Mouse (Mus musculus) gastrocnemius, postnatal 36 days (tissue): Measurements from ENCODE around the gene Camk2b. TPM values are rescaled to one million over a fixed set of nuclear protein-coding genes. Genes with fewer than 3 reads are reported as not detected.
A peak's percentile ranks its signal among the peaks of the same experiment; 100 is the strongest.

Experiments
- DNase-seq, 2 experiments: peaks; one replicate each; pipeline ENCODE4 v3.0.0; 2022
- intact Hi-C: fragments of 180-260 bp; cut with DNase I; formaldehyde crosslinking; loops from one replicate; pipeline ENCODE4 v1.15.1; 2025
- total RNA-seq, 2 experiments: library from RNA; stranded (reverse); gene quantifications; 2 replicates each; pipeline ENCODE4 v1.2.3; 2021

The Camk2b gene
- total RNA-seq, 2 experiments from 2014 or later, result 95.5 to 115 TPM

DNA sequence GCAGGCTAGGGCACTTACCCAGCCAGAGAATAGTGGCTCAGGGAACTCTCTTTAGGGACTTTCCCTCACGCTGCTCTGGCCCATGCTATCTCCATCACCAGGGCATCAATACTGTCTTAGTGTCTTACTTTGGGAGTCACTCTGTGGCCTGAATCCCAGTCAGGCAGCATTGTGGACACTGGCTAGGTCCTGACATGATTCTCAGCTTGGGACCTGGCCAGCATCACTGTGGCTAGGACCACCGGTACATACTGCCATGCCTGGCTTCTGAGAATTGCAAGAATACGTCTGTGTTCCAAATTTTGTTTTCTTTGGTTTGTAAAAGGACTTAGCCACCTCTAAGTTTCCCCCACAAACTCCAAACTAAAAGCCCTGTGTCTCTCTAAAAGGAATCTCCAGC lies 71.3 kb downstream of the Camk2b start:
- intact Hi-C loops, result loop anchor here (5.0 kb wide), 1 partner anchor 267 kb away; no protein-coding TSS in a partner anchor
- no peak for DNase-seq

DNA sequence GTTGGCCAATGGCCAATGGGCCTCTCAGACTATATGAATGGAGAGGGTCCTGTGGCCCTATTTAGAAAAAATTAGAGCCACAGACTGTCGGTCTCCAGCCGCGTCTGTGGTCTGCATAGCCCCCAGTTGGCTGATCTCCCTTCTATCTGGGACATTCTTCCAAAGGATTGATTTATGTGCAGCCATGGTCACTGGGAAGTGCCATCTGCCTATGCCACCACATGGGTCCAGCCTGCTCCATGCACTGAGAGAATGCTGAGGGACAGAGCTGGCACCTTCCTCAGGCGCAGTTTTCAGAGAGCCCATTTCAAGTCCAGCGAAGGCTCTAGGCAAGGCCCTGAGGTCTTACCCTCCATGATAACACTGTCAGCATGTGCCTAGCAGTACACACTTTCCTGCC lies 72.0 kb downstream of the Camk2b start:
- DNase-seq, result no peak
- intact Hi-C loops, result loop anchor here (5.0 kb wide), 1 partner anchor 268 kb away; no protein-coding TSS in a partner anchor

DNA sequence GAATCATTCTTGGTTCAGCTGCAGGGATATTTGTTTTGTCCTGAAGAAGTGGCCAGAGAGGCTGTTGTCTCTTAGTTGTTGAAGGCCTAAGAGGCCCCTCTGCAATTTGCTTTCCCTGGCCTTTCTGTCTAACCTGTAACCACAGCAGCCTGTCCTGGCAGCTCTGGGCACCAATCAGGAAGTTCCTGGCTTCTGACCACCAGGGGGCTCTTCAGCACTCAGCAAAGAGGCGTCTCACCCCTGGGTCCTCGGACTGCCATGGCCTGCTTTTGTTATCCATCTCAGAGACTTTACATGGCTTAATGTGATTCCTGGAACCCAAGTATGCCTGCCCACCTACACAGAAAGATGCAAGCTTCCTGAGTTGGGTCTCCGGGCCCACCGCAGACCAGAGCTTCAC lies 75.3 kb downstream of the Camk2b start:
- no peak for DNase-seq
- intact Hi-C loops, result loop anchor here (5.0 kb wide), 1 partner anchor 271 kb away; no protein-coding TSS in a partner anchor

DNA sequence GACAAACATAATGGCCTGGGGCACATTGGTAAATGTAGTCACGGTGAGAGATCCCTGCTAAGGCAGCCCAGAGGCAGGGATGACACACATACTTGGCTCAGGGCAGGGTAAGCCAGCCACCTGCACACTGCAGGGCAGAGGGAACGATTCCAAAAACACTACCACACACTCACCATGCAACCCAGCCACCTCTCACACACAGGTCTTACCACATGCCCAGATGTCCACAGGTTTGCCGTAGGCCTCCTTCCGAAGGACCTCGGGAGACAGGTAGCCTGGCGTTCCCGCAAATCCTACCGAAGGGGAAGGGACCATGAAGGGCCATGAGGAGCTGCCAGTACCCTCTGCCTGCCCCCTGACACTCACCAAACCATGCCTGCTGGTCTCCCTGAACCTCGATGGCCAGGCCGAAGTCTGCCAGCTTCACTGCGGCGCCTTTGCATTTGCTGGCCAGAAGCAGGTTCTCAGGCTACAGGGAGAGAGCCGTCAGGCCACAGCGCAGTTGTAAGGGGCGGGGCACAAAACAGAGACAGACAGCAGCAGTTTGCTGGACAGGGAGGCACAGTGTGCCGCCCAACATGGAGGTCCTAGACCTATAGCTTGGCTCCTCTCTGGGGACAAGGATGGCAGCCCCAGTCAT lies 76.1 kb downstream of the Camk2b start:
- intact Hi-C loops, result loop anchor here (5.0 kb wide), 1 partner anchor 272 kb away; no protein-coding TSS in a partner anchor
- DNase-seq, result no peak

DNA sequence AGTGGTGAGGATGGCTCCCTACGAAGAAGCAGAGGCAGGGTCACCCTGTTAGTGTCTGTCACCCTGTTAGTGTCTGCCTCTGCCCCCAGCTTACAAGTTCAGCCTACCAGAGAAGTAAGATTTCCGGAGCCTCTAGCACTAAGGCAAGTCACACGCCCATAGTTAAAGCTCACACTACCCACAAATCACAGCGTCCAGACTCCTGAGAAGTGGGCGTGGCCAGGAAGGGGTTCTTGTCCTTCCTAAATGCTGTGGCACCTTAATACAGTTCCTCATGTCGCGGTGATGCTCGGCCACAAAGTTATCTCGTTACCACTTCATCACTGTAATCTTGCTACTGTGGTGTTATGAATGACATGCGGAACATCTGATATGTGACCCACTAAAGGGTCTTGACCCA lies 78.0 kb downstream of the Camk2b start:
- intact Hi-C loops, result no loop called here
- no peak for DNase-seq

DNA sequence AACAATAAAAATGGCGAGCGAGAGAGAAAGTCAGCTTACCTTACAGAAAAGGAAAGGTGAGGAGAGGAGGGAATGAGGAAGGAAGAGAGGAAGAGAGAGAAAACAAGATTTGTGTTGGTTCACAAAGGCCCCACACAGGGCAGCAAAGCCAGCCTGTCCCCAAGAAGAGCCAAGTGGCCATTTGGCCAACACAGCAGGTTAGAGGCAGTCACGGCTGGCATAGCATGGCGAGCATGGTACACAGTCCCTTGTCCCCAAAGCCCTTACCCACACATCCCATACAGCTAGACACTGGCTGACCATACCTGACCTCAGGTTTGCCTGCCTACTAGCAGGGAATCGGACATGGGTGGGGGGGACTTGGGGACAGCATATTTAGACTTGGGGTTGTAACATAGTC lies 82.5 kb downstream of the Camk2b start:
- intact Hi-C loops, result no loop called here
- DNase-seq, result no peak

DNA sequence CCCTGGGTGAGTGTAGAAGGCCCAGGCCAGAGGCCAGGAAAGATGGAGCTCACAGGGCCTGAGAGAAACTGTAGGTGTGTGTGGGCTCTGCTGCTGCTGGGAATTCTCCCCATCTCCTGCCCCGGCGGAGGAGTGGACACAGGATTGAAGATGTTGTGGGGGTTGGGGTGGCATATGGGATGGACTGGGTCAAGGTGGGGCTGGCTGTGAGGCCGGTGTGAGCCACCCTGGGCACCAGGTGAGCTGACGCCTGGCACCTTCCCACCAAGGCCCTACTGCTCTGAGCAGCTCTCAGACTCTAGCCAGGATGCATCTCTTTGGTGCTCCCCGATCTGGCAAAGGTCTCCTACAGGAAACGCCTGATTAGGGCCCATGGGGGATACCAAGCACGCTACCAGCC lies 84.8 kb downstream of the Camk2b start:
- DNase-seq, result no peak
- intact Hi-C loops, result no loop called here

DNA sequence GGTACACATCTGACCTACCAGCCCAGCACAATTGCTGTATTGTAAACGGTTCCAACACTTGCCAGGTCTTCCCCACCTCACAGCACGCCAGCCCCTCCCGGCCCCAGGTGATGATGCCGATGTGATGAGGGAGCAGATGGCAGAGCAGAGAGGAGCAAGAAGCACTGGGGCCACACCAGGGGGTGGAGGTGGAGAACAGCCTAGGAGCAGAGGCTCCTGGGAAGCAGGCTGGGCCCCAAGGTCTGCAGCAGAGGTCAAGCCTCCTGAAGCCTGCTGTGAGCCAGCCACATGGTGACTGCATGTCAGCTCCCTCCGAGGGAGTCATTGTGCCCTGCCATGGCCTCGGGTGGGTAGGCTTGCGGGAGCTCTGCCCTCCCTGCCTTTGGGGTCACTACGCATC lies 85.6 kb downstream of the Camk2b start:
- no peak for DNase-seq
- intact Hi-C loops, result no loop called here

DNA sequence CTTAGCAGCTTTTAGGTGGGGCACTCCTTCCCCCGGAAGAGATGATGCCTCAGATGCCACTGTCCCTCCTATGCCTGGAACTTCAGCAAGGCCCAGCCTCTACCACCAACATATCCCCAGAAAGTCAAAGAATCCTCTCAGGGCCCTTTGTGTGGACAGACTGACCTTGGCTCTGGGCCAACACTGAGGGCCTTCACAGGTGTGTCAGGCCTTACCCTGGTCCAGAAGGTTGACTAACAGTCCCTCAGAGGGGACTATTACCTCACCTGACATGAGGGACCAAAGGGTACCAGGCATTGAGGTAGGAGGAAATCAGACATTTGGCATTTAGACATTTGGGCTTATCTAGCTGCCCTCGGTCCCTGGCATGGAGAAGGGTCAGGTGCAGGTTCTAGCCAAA lies 86.1 kb downstream of the Camk2b start:
- no peak for DNase-seq
- intact Hi-C loops, result no loop called here

DNA sequence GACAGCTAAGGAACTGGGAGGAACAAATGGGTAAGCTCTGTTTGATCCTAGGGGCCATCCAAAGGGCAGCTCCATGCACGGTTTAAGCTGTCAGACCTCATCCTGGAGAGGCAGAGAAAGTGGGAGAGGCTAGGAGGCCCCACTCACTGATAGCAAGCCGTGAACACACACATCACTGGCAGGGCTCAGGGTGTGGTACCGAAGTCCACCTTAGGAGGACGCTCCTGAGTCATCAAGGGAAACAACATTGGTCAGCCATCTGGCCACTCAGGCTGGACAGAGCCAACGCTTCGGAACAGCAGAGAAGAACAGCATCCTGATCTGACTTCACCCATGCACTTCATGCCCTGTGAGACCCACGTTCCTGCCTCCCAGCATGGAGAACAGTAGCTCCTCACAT lies 87.1 kb downstream of the Camk2b start:
- DNase-seq, result no peak
- intact Hi-C loops, result no loop called here

DNA sequence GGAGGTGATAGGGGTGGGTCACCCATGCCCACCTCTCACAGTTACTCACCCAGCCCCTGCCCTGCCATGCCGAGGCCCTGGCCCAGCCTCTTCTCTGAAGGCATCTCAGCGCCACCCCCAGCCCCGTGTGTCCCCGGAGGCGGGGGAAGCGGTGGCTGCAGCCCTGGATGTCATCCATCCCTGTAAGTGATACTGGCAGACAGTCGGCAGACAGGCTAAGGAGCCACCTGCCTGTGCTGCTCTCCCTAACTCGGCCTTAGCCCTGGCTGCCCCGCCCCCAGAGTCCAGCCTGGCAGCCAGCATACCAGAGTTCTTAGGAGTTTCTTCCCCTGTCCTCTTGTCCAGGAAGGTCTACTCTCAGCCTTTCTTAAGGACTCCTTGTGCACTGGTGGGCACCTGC lies 90.1 kb downstream of the Camk2b start:
- intact Hi-C loops, result no loop called here
- peak in 1 of 2 experiments; percentile 60 for DNase-seq

DNA sequence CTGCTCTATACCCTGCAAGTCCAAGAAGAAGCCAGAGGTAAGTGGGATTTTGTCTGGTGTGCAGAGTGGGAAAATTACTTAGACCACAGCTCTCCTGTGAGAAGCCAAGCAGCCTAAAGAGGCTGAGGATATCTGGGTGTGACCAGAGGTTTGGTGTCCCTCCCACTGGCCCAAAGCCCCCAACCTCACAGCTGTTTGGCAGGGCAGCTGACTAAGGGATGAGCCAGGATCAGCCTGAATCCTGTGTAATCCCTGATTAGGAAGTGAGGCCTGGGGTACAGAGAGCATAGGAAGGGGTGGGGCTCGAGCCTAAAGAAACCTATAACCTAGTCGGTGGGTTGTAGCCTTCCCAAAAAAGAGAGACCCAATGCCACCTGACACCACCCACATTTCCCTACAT lies 91.1 kb downstream of the Camk2b start:
- intact Hi-C loops, result no loop called here
- no peak for DNase-seq

DNA sequence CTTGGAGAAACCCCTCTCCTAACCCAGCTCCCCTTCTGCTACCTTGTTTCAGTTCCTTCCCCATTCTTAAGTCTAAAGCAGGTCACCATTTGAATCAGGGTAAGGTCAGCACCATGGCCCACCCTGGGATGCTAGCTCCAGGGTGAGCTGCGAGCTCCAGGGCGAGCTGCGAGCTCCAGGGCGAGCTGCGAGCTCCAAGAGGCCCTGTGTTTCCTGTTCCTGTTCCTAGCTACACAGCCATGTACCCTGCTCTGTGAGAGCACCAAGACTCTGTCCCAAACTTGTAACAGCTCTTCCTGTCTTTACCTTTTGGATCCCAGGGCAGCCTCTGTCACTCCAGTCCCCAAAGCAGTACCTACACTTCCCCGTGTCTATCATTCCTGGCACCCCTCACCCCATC lies 92.1 kb downstream of the Camk2b start:
- no peak for DNase-seq
- intact Hi-C loops, result no loop called here

DNA sequence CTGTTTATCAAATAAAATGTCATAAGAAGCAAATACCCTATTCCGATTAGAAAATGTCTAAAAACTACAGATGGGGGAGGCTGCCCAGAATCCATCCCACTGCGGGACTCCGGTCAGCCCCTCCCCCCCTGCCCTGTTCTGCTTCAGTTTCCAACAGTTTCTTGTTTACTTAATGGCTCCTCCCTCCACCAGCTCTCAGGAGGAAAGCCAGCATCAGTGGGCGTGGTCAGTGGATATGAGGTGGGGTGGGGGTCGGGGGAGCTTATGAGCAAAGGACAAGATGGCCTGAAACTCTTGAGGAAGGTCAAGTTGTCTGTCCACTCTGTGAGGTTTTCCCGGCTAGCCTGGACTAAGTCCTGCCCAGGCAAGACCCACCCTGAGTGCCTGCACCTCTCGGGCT lies 93.0 kb downstream of the Camk2b start:
- DNase-seq, result no peak
- intact Hi-C loops, result no loop called here

DNA sequence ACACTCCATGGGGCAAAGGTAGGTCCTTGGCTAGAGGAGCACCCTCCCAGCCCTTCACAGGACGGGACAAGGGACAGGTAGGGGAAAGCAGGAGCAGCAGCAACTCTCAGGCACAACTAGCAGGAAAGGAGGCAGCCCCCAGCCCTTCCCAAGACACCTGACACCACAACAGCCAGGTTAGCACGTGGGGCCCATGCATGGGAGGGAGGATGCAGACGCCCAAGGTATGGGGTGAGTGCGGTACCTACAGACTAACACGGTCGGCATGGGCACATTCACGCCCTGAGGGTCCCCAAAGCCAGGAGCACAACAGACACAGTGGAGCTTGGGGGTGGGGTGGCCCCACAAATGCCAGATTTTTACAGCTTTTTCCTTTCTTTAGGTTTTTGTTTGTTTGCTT lies 95.0 kb downstream of the Camk2b start:
- no peak for DNase-seq
- intact Hi-C loops, result no loop called here

DNA sequence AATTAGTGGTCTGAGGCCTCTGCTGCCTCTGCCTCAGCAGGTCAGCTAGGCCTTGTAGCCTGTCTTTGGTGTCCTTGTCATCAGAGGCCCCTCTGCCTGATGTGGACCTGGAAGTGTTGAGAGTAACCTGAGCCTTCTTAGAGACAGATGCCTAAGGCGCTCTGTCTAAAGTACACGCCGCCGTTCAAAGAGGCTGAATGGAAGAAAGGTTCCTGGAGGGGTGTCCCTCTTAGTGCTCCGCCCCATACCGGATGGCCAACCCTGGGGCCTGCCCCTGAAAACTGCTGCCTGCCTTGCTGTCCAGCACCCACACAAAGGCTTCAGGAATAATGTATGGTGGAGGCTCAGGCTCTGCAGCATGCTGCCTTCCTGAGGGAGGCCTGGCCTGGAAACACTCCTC lies 97.9 kb downstream of the Camk2b start:
- intact Hi-C loops, result no loop called here
- DNase-seq, result no peak

DNA sequence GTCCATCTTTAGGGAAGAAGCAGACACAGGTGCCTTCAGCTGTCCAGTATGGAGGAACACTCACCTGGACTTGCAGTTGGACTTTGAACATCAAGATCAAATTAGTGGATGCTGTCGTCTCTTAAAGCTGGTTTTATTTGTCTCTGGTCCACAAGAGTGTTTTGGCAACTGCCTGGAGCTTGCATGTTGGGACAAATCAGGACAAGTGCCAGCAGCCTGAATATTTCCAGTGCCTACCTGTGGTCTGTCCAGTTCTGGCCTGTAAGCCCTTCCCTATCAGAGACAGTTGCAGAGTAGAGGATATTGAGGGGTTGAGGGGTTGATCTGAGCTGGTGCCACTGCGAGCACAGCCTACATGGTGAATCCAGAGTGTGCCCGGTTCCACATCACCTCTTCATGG lies 99.4 kb downstream of the Camk2b start:
- DNase-seq, result no peak
- intact Hi-C loops, result no loop called here

DNA sequence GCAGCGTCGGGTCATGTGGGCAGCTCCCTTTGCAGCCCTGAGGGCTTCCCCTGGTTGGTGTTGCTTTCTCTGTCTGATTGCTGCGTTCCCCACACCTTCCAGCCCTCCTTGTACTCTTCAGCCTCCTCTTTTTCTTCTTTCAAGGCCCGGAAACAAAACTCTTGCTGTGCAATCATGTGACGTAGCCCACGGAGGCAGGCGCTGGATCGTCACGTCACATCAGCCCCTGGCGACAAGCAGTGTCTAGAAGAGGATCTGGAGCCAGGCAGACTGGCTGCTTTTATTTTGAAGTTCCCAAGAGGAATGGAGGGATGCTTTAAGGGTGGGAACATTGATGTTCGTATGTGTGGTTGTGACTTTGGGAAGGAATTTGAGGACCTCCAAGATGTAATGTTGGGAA lies 100.3 kb downstream of the Camk2b start:
- intact Hi-C loops, result no loop called here
- no peak for DNase-seq

DNA sequence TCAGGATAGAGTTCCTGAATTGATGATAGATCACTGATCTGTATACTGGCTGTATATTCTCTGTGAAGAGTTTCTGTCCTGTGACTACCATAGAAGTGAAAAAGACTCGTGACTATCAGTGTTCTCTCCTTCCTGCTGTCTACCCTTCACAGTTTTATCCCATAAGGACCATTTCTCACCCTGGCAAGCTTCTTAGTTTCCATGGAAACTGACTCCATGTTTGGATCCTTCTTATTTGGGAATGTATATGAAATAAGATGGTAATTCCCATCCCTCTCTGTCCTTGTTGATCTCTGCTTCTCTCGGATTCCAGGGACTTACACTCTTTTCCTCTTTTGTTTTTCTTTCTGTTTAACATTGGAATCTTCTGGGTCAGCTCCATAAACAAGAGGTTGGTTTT lies 106.1 kb downstream of the Camk2b start:
- intact Hi-C loops, result no loop called here
- DNase-seq, result no peak

DNA sequence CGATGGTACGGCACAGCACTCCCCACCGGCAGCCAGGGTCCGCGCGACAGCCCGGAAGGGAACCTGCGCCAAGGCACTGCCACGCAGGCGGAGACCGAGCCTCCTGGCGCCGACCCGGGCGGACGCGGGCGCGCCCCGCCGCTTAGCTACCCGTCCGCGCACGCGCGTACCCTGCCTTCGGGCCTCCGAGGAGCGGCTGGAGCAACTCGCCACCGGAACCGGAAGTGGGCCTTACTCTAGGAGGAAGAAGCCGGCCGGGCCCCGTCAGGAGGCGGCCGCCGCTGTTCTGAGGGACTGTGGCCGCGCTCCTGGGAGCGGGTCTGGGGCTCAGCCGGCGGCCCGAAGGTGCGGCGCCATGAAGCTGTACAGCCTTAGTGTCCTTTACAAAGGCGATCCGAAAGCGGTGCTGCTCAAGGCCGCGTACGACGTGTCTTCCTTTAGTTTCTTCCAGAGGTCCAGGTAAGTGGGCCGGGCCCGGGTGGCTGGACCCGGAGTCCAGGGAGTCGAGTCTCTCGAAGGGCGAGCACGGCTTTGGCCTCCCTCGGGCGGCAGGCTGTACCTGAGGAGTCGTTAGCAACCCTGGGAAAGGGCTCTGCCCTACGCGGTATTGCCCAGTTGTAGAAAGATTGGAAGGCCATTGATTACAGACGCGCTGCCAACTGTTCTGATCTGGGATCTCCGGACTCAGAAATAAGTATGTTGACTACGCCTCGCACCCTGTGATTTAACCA lies 110.5 kb downstream of the Camk2b start, which contains the start of gene Ykt6:
TSS of gene Ykt6 (plus strand) at position 148 of the 731 bp plus-strand sequence.
- DNase-seq, result peak; percentile 89 to 97
- intact Hi-C loops, result no loop called here

DNA sequence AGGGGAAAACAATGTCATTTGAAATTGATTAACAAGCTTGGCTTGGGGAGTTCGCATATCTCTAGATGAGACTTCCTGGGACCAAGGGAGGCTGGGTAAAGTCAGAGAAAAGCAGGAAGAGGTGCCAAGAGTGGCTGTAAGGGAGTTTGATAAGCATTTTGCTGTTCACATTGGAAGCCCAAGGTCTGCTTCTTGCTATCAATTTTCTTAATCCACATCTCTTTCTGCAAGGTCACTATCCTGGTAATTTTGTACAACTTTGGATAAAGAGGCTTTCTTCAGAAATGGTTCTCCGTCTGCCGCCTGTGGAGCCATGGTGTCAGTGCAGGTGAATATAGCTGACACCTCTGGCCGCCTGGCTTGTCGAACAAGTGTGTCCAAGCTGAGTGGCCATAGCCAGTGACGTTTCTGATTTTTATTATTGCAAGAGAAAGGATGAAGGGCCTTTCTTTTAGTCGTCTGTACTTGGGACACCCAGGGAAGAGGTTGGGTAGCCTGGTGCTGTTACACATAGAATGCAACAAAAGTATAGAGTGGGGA lies 111.1 kb downstream of the Camk2b start:
- intact Hi-C loops, result loop anchor here (5.0 kb wide), 1 partner anchor 38 kb away; no protein-coding TSS in a partner anchor
- DNase-seq, result no peak

DNA sequence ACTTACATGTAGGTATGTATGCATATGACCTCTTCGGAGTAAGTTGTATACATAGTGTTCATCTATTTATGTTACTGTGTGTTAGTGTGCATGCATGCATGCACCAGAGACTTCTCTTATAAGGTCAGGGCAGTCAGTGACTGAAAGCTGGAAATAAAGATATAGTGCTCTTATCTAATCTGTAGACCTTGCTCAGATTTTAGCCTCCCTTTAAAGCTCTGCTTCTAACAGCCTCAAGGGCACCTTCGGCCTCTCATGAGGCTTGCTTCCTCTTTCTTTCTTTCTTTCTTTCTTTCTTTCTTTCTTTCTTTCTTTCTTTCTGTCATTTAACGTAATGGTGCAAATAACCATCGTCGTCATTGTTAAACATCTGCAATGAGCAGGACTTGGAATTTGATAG lies 111.7 kb downstream of the Camk2b start:
- DNase-seq, result no peak
- intact Hi-C loops, result loop anchor here (5.0 kb wide), 1 partner anchor 37 kb away; no protein-coding TSS in a partner anchor
